Mouse (Mus musculus) heart, postnatal 10 days (tissue): Measurements from ENCODE around the gene Spag5. TPM values are rescaled to one million over a fixed set of nuclear protein-coding genes. Genes with fewer than 3 reads are reported as not detected.

Experiments
- DNase-seq, 2 experiments: peaks; one replicate each; pipeline ENCODE4 v3.0.0; 2021
- intact Hi-C: fragments of 180-260 bp; cut with DNase I; formaldehyde crosslinking; loops from one replicate; pipeline ENCODE4 v1.15.1; 2025
- total RNA-seq, 2 experiments: library from RNA; stranded (reverse); gene quantifications; 2 replicates each; pipeline ENCODE4 v1.2.3; 2021

The Spag5 gene
- total RNA-seq: 1 to 10 TPM; 8.8 to 9.5 TPM

- intact Hi-C loops: no loop called here
- DNase-seq: peak; percentile 94
Observed at GRCm38 (mm10) chr11:78301357-78302084, at the start of gene Spag5. TSS of gene Spag5 (plus strand) at chr11:78301529.

- DNase-seq: no peak
- intact Hi-C loops: no loop called here
Observed at GRCm38 (mm10) chr11:78256618-78257017, 44.7 kb upstream of the Spag5 start.

DNA sequence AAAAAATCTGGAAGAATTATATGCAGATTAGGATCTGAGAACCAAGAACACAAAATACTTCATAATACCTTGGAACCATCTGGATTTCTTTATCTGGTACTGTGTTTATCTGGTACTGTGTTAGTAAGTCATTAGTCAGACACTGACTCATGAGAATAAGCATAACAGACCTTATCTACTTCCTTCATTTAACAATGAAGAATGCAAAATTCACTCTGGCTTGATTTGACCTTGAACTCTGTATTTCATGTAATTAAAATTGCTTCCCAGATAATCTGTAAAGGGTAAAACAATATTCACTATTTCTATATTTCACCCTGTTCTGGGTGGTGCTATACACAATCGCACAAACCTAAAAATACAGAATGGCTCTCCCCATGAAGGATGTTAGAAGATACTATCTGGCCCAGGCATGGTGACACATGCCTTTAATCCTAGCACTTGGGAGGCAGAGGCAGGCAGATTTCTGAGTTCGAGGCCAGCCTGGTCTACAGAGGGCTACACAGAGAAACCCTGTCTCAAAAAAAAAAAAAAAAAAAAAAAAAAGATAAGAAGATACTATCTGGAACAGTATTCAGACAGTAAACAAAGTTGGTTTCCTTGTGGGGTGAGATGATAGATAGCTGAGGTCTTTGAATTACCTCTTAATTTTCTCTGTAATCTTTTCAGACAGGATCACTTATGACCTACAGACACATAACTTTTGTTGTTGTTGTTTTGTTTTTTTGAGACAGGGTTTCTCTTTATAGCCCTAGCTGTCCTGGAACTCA, 40.7 kb upstream of the Spag5 start:
- intact Hi-C loops: loop anchor here (5.0 kb wide), 1 partner anchor 67 kb away; the partner anchor contains the start of gene Pigs
- DNase-seq: no peak

DNA sequence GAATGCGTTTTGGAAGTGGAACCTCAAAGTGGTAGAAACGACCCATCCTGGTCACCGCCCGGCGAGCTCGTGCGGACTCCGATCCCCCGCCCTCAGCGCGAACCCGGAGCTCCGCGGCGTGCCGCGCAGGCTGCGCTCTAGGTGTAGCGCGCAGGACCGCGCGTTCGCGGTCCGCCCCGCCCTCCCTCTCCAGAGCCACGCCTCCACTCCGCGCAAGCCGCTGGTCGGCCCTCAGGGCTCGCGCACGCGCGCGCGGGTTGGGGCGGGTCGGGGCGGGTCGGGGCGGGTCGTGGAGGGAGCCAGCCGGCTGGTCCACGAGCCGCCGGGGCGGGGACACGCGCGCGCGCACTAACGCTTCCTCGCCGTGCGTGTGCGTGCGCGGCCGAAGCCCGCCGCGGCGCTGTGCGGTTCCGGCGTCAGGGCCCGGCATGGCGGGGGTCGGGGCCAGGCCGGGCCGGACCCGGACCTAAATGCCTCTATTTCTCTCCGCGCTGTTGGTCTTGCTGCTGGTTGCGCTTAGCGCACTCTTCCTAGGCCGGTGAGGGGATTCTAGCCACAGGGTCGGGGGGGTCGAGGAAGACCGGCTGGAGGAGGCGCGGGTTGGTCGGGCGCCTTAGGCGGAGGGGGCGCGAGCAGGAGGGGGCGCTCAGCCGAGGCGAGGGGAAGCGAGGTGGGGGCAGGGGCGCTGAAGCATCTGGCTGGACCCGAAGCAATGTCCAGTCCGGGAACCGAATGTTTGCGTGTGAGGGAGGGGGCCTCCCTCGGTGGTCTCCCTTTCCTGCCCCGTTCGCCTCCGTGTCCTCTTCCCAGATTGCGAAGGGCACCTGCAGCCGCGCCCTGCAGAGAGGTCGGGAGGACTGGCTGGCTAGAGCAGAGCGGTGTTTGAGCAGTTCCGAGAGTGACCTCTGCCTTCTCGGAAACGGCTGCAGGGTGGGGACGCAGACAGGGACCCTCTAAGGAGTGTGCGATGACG, 39.7 kb upstream of the Spag5 start, which contains the start of gene 2610507B11Rik:
2610507B11Rik (plus strand) TSS at position 373 of the 973 bp plus-strand sequence.
- peak; percentile 94 to 95 for DNase-seq
- intact Hi-C loops: loop anchor here (1.0 to 5.0 kb wide), 3 partner anchors 15 to 86 kb away; partner anchors contain the start of gene Pigs

GRCm38 (mm10) chr11:78262550-78262949, 38.8 kb upstream of the Spag5 start:
- peak; percentile 68 to 73 for DNase-seq
- intact Hi-C loops: loop anchor here (1.0 to 5.0 kb wide), 3 partner anchors 14 to 85 kb away; partner anchors contain the start of gene Pigs

GRCm38 (mm10) chr11:78265571-78265970, 35.8 kb upstream of the Spag5 start:
- DNase-seq: no peak

DNA sequence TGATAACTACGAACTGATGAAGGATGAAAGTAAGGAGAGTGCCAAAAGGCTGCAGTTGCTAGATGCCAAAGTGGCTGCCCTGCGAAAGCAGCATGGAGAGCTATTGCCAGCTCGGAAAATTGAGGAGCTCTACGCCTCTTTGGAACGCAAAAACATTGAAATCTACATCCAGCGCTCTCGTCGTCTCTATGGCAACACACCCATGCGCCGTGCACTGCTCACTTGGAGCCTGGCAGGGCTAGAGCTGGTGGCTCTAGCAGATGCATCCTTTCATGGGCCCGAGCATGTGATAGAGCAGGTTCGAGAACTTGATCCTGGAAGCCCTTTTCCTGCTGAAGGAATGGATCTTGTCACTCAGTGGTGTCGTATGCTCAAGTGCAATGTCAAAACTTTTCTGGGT, 29.3 kb upstream of the Spag5 start:
- intact Hi-C loops: no loop called here
- no peak for DNase-seq

More at GRCm38 (mm10) chr11:78265571-78265970, 35.8 kb upstream of the Spag5 start:
- intact Hi-C loops: no loop called here

GRCm38 (mm10) chr11:78275596-78275995, 25.7 kb upstream of the Spag5 start:
- no peak for DNase-seq
- intact Hi-C loops: loop anchor here (5.0 kb wide), 1 partner anchor 72 kb away; no protein-coding TSS in a partner anchor

GRCm38 (mm10) chr11:78276169-78276568, 25.2 kb upstream of the Spag5 start:
- intact Hi-C loops: loop anchor here (2.0 to 5.0 kb wide), 2 partner anchors 13 to 71 kb away; no protein-coding TSS in a partner anchor
- DNase-seq: peak in 1 of 2 experiments; percentile 17

DNA sequence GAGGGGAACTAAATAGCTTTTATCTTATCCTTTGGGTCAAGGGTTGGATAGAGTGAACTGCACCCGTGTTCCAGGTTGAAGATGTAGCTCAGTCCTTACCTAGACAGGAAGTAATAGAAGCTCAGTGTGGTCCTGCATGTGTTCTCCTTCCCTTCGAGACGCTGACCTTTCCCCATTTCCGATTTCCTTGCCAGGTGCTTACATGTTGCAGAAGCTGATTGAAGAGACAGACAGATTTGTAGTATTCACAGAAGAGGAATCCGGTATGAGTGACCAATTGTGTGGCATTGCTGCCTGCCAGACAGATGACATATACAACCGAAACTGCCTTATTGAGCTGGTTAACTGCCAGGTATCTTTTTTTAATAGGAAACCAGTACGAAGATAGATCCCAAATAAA, 22.5 kb upstream of the Spag5 start:
- peak in 1 of 2 experiments; percentile 24 for DNase-seq
- intact Hi-C loops: loop anchor here (5.0 kb wide), 1 partner anchor 68 kb away; no protein-coding TSS in a partner anchor

- DNase-seq: no peak
- intact Hi-C loops: loop anchor here (5.0 kb wide), 1 partner anchor 68 kb away; no protein-coding TSS in a partner anchor
Observed at GRCm38 (mm10) chr11:78279586-78279985, 21.7 kb upstream of the Spag5 start.

DNA sequence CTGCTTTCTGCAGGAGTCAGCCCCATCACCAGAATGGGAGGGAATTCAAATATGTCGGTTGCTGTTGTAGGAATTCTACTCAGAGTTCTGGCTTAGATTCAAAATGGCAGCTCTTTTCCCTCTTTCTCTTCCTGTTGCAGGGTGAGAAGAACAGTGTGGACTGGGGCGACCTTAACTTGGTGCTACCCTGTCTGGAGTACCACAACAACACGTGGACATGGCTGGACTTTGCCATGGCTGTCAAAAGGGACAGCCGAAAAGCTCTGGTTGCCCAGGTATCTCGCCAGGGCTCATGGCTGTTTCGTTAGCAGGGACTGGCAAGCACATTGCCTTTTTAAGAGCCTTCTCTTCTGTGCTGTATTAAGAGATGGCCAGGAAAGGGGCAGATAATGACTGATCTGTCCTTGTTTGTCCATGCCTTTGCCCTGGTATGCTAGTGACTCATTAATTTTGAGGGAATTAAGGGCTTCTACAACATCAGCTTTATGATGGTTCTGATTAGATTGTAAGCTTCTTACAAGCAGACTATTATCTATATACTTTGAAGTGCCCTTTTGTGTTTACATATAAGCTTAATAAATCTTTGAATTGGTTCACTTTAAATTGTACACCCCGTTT, 12.1 kb upstream of the Spag5 start:
- no peak for DNase-seq
- intact Hi-C loops: no loop called here

DNA sequence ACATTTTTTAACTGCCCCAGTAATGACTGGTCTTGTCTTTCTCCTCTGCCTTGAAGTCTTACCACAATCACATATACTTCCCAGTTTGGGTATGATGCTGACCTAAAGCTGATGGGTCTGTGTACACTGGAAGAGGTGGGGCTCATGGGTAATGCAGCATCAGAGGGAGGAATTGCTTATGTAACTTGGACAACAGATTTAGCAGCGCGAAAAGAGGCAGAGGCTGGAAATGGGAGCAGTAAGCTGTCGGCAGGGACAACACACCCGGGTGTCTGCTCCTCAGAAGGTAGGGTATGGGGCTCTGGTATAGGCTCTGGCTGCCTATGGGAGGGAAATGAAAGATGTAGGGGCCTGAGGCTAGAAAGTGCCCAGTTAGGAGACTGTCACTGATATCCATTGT, 10.7 kb upstream of the Spag5 start, which contains the start of gene BC030499:
BC030499 (plus strand) TSS at position 188 of the 400 bp plus-strand sequence.
- intact Hi-C loops: no loop called here
- DNase-seq: no peak

DNA sequence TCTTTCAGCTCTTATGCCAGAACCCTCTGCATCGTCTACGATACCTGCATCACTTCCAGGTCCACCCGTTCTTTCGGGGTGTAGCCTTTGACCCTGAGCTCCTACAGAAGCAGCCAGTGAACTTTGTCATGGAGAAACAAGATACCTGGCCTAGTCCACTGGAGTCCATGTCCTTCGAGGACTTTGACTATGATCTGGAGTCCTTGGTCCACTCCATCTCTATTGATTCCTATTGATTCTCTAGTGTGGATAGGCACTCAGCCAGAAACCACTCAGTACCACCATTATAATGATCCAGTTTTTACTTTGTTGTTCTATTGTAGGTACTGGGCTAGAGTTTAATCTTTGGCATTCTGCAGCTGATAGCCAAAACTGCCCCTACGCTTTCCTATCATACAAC, 6.7 kb upstream of the Spag5 start:
- intact Hi-C loops: no loop called here
- DNase-seq: no peak

GRCm38 (mm10) chr11:78300917-78301316, 412 bp upstream of the Spag5 start:
- intact Hi-C loops: no loop called here
- no peak for DNase-seq

GRCm38 (mm10) chr11:78305272-78305671, 3.9 kb downstream of the Spag5 start:
- intact Hi-C loops: no loop called here
- DNase-seq: no peak

- no peak for DNase-seq
- intact Hi-C loops: no loop called here
Observed at GRCm38 (mm10) chr11:78310861-78311511, 9.7 kb downstream of the Spag5 start.

DNA sequence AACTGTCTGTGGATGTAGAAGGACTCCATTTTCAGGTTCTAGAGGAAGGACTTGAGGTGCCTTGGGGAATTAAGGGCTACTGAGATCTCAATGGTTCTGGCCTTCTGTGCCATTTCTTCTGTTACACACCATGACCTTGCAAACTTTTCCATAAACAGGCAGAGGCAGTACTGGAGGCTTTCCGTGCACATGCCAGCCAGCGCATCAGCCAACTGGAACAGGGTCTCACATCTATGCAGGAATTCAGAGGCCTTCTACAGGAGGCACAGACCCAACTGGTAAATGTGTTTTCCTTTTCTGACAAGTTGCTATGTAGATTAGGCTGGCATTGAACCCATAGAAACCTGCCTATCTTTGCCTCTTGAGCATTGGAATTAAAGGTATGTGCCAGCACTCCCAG, 12.3 kb downstream of the Spag5 start:
- intact Hi-C loops: no loop called here

GRCm38 (mm10) chr11:78318411-78318810, 17.1 kb downstream of the Spag5 start:
- intact Hi-C loops: no loop called here
- no peak for DNase-seq

More for the DNA sequence above, 12.3 kb downstream of the Spag5 start:
- no peak for DNase-seq
